Mouse (Mus musculus): ENCODE results near the gene Col4a1. TPM values are rescaled to one million over a fixed set of nuclear protein-coding genes. Genes with fewer than 3 reads are reported as not detected.

The Col4a1 gene
- polyA plus RNA-seq, 1 experiment from 2014 or later = 143 TPM

- H3K4me1 ChIP-seq = peaks cover 60% of the 10 kb centered on the region
- H3K27ac ChIP-seq = peak overlapping the region; percentile 44; the same call in 1 of the 2 replicates
- H3K4me3 ChIP-seq = no peak overlapping the region
- no peaks in the 10 kb centered on the region for H3K27me3 ChIP-seq (ENCODE audit: insufficient read depth, poor library complexity, severe bottlenecking)
- H3K9me3 ChIP-seq = no peaks in the 10 kb centered on the region
- peaks cover 22% of the 10 kb centered on the region for H3K36me3 ChIP-seq
- no peak for DNase-seq (ENCODE audit: low spot score)
- 52% methylated on average over 7 of the region's 7 CpGs for WGBS
Observed at GRCm38 (mm10) chr8:11308570-11308998, 4.0 kb downstream of the Col4a1 start.

- H3K36me3 ChIP-seq = peaks cover 22% of the 10 kb centered on the region
- H3K27ac ChIP-seq = no peak overlapping the region
- no peaks in the 10 kb centered on the region for H3K27me3 ChIP-seq (ENCODE audit: insufficient read depth, poor library complexity, severe bottlenecking)
- no peaks in the 10 kb centered on the region for H3K9me3 ChIP-seq
- WGBS = 83% methylated on average over 7 of the region's 7 CpGs
- no peak for DNase-seq (ENCODE audit: low spot score)
- no peak overlapping the region for H3K4me3 ChIP-seq
- H3K4me1 ChIP-seq = peaks cover 53% of the 10 kb centered on the region
Observed at GRCm38 (mm10) chr8:11307451-11307850, 5.2 kb downstream of the Col4a1 start.

GRCm38 (mm10) chr8:11305539-11305938 lies 7.1 kb downstream of the Col4a1 start:
- Histone ChIP-seq H3K36me3 (peaks cover 29% of the 10 kb centered on the region), H3K27ac (no peak overlapping the region), H3K9me3 (no peaks in the 10 kb centered on the region), H3K4me3 (no peak overlapping the region), H3K4me1 (peaks cover 42% of the 10 kb centered on the region), H3K27me3 (ENCODE audit: insufficient read depth, poor library complexity, severe bottlenecking) (no peaks in the 10 kb centered on the region)
- no peak for DNase-seq (ENCODE audit: low spot score)
- WGBS = 72% methylated on average over 1 of the region's 1 CpGs

GRCm38 (mm10) chr8:11304027-11304601 lies 8.5 kb downstream of the Col4a1 start:
- Histone ChIP-seq H3K27ac (no peak overlapping the region), H3K9me3 (no peaks in the 10 kb centered on the region), H3K4me3 (no peak overlapping the region), H3K36me3 (peaks cover 29% of the 10 kb centered on the region), H3K4me1 (peaks cover 42% of the 10 kb centered on the region), H3K27me3 (ENCODE audit: insufficient read depth, poor library complexity, severe bottlenecking) (no peaks in the 10 kb centered on the region)
- WGBS = 82% methylated on average over 6 of the region's 6 CpGs
- no peak for DNase-seq (ENCODE audit: low spot score)

GRCm38 (mm10) chr8:11300436-11300835 lies 12.2 kb downstream of the Col4a1 start:
- no peaks in the 10 kb centered on the region for H3K9me3 ChIP-seq
- no peak overlapping the region for H3K27ac ChIP-seq
- peaks cover 59% of the 10 kb centered on the region for H3K4me1 ChIP-seq
- no peak for DNase-seq (ENCODE audit: low spot score)
- H3K4me3 ChIP-seq = no peak overlapping the region
- peaks cover 7% of the 10 kb centered on the region; the same call in 1 of the 2 replicates for H3K36me3 ChIP-seq
- no peaks in the 10 kb centered on the region for H3K27me3 ChIP-seq (ENCODE audit: insufficient read depth, poor library complexity, severe bottlenecking)
- 78% methylated on average over 8 of the region's 8 CpGs for WGBS

GRCm38 (mm10) chr8:11299317-11299602 lies 13.4 kb downstream of the Col4a1 start:
- DNase-seq (ENCODE audit: low spot score) = no peak
- Histone ChIP-seq H3K4me1 (peaks cover 64% of the 10 kb centered on the region), H3K27ac (peak overlapping the region; percentile 84; the same call in 1 of the 2 replicates), H3K4me3 (no peak overlapping the region), H3K9me3 (no peaks in the 10 kb centered on the region), H3K27me3 (ENCODE audit: insufficient read depth, poor library complexity, severe bottlenecking) (no peaks in the 10 kb centered on the region), H3K36me3 (peaks cover 7% of the 10 kb centered on the region; the same call in 1 of the 2 replicates)
- WGBS = 65% methylated on average over 3 of the region's 3 CpGs

GRCm38 (mm10) chr8:11298531-11299316 lies 13.9 kb downstream of the Col4a1 start:
- Histone ChIP-seq H3K27me3 (ENCODE audit: insufficient read depth, poor library complexity, severe bottlenecking) (no peaks in the 10 kb centered on the region), H3K36me3 (peaks cover 8% of the 10 kb centered on the region; the same call in 1 of the 2 replicates), H3K27ac (peak overlapping the region; percentile 84), H3K9me3 (no peaks in the 10 kb centered on the region), H3K4me1 (peaks cover 66% of the 10 kb centered on the region), H3K4me3 (no peak overlapping the region)
- 59% methylated on average over 12 of the region's 12 CpGs for WGBS
- no peak for DNase-seq (ENCODE audit: low spot score)

- WGBS = 57% methylated on average over 8 of the region's 8 CpGs
- Histone ChIP-seq H3K9me3 (no peaks in the 10 kb centered on the region), H3K27ac (peak overlapping the region; percentile 73), H3K27me3 (ENCODE audit: insufficient read depth, poor library complexity, severe bottlenecking) (no peaks in the 10 kb centered on the region), H3K36me3 (peaks cover 17% of the 10 kb centered on the region; the same call in 1 of the 2 replicates), H3K4me1 (peaks cover 66% of the 10 kb centered on the region), H3K4me3 (no peak overlapping the region)
- no peak for DNase-seq (ENCODE audit: low spot score)
Observed at GRCm38 (mm10) chr8:11297141-11297838, 15.3 kb downstream of the Col4a1 start.

- 84% methylated on average over 10 of the region's 10 CpGs for WGBS
- peaks cover 66% of the 10 kb centered on the region for H3K4me1 ChIP-seq
- H3K36me3 ChIP-seq = peaks cover 10% of the 10 kb centered on the region; the same call in 1 of the 2 replicates
- H3K27ac ChIP-seq = peak overlapping the region; percentile 73
- H3K27me3 ChIP-seq (ENCODE audit: insufficient read depth, poor library complexity, severe bottlenecking) = no peaks in the 10 kb centered on the region
- no peak overlapping the region for H3K4me3 ChIP-seq
- no peaks in the 10 kb centered on the region for H3K9me3 ChIP-seq
- no peak for DNase-seq (ENCODE audit: low spot score)
Observed at GRCm38 (mm10) chr8:11296282-11296943, 16.2 kb downstream of the Col4a1 start.

- Histone ChIP-seq H3K9me3 (no peaks in the 10 kb centered on the region), H3K4me3 (no peak overlapping the region), H3K4me1 (peaks cover 64% of the 10 kb centered on the region), H3K27me3 (ENCODE audit: insufficient read depth, poor library complexity, severe bottlenecking) (no peaks in the 10 kb centered on the region), H3K36me3 (peaks cover 10% of the 10 kb centered on the region; the same call in 1 of the 2 replicates), H3K27ac (no peak overlapping the region)
- WGBS = 55% methylated on average over 3 of the region's 3 CpGs
- DNase-seq (ENCODE audit: low spot score) = no peak
Observed at GRCm38 (mm10) chr8:11292611-11293010, 20.0 kb downstream of the Col4a1 start.

- 7% methylated on average over 1 of the region's 1 CpGs for WGBS
- Histone ChIP-seq H3K27ac (no peak overlapping the region), H3K36me3 (peaks cover 10% of the 10 kb centered on the region; the same call in 1 of the 2 replicates), H3K9me3 (no peaks in the 10 kb centered on the region), H3K4me1 (peaks cover 52% of the 10 kb centered on the region), H3K27me3 (ENCODE audit: insufficient read depth, poor library complexity, severe bottlenecking) (no peaks in the 10 kb centered on the region), H3K4me3 (no peak overlapping the region)
- DNase-seq (ENCODE audit: low spot score) = no peak
Observed at GRCm38 (mm10) chr8:11290533-11290932, 22.1 kb downstream of the Col4a1 start.

- peaks cover 7% of the 10 kb centered on the region; the same call in 1 of the 2 replicates for H3K36me3 ChIP-seq
- H3K4me1 ChIP-seq = peaks cover 57% of the 10 kb centered on the region
- no peaks in the 10 kb centered on the region for H3K9me3 ChIP-seq
- H3K27me3 ChIP-seq (ENCODE audit: insufficient read depth, poor library complexity, severe bottlenecking) = no peaks in the 10 kb centered on the region
- no peak for DNase-seq (ENCODE audit: low spot score)
- no peak overlapping the region for H3K4me3 ChIP-seq
- WGBS = 66% methylated on average over 6 of the region's 6 CpGs
- no peak overlapping the region for H3K27ac ChIP-seq
Observed at GRCm38 (mm10) chr8:11288286-11288685, 24.3 kb downstream of the Col4a1 start.

Measured in heart, embryonic 10.5 days (tissue).